Mouse (Mus musculus): ENCODE data around the gene Zfp108.
"Not testable (repeated sequence)": the region's sequence is repeated elsewhere in the genome, so short reads cannot be mapped to it uniquely, and the experiment has no call there.

Gene Zfp108

GRCm38 (mm10) chr7:24254633-24255474, at the start of gene Zfp108:
TSS of gene Zfp108 (plus strand) at chr7:24254794.
- DNase-seq (ENCODE audit: low spot score): peak; percentile 74

GRCm38 (mm10) chr7:24207488-24208261, 46.9 kb upstream of the Zfp108 start:
- DNase-seq (ENCODE audit: low spot score): peak; percentile 74

DNA sequence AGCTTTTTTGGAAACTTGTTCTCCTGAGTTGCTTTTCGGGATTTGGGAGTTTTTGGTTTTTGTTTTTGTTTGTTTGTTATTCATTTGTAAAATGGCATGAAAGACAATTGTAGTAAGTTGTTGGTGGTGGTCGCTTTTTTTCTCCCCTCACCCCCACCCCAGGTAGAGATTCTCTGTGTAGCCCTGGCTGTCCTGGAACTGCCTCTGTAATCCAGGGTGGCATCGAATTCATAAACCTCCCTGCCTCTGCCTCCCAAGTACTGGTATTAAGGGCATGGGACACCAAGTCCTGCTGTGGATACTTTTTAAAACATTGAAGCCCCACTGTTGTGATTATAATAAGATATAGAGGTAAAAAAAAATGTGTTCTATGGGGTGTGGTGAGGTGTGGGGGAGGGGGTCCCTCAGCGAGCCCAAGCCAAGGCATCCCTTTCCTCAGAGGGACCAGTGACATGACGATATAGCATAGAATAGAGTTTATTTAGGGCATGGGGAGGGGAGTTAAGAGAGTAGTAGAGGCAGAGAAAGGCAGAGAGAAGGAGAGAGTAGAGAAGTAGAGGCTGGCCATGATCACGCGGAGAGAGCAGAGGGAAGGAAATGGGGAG, 46.2 kb upstream of the Zfp108 start:
- DNase-seq (ENCODE audit: low spot score): no peak

DNA sequence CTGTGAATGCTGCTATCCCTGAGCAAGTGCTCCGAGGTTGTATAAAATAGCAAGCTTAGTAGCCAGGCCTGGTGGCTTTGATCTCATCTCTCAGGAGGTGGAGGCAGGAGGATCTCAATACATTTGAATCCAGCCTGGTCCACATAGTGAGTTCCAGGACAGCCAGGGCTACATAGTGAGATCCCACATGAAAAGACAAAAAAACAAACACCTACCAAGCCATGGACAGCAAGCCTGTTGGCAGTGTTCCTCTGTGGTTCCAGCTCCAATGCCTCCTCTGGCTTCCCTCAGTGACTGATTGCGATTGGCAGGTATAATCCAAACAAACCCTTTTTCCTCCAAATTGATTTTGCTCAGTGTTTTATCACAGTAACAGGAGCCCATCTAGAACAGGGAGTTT, 44.3 kb upstream of the Zfp108 start:
- no peak for DNase-seq (ENCODE audit: low spot score)

DNA sequence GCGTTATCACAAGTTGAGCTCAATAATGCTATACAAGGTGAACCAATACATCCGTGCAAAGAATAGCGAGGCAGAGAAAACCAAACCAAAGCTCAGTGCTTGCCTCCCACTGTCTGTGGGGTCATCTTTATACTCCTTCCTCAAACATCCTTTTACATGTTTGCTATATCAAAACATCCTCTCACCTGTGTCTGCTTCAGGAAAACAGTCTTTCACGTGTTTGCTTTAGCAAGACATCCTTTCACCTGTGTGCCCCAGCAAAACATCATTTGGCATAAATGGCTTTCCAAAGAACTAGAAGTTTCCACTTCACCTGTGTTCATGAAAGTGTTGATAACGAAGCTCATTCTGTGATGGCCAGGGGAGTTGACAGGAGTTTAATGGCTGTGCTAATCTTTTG, 43.3 kb upstream of the Zfp108 start, which contains the start of gene Zfp111:
Zfp111 (minus strand) TSS at position 101 of the 400 bp plus-strand sequence.
- no peak for DNase-seq (ENCODE audit: low spot score)

- DNase-seq (ENCODE audit: low spot score): peak; percentile 69
Measured at GRCm38 (mm10) chr7:24237040-24237791, 17.4 kb upstream of the Zfp108 start, which contains the start of gene Zfp109. TSS of gene Zfp109 (minus strand) at chr7:24237560.

GRCm38 (mm10) chr7:24253779-24254615, 597 bp upstream of the Zfp108 start:
- no peak for DNase-seq (ENCODE audit: low spot score)

- DNase-seq (ENCODE audit: low spot score): peak; percentile 69
Measured at GRCm38 (mm10) chr7:24259306-24259999, 4.9 kb downstream of the Zfp108 start.

GRCm38 (mm10) chr7:24260000-24260312, 5.4 kb downstream of the Zfp108 start:
- DNase-seq (ENCODE audit: low spot score): no peak

GRCm38 (mm10) chr7:24268176-24269155, 13.9 kb downstream of the Zfp108 start:
- no peak for DNase-seq (ENCODE audit: low spot score)

DNA sequence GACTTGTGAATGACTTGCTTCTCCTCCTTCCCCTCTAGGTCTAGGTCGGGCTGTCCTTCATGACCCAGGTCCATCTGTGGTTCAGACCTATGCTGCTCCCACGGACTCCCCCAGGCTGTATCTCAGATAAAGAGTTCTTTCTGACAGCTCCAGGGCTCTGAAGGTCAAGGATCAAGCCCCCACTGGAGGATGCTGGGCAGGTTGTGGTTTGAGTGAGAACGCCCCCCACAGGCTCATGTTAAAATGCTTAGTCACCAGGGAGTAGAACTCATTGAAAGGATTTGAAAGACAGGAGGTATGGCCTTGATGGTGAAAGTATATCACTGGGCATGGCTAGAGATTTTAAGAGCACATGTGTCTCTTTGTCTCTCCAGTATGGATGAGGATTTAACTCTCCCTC, 14.7 kb downstream of the Zfp108 start:
- no peak for DNase-seq (ENCODE audit: low spot score)

- peak; percentile 37 for DNase-seq (ENCODE audit: low spot score)
Measured at GRCm38 (mm10) chr7:24269667-24270287, 15.2 kb downstream of the Zfp108 start.

GRCm38 (mm10) chr7:24270288-24270672, 15.7 kb downstream of the Zfp108 start, which contains the start of gene Zfp93:
TSS of gene Zfp93 (plus strand) at chr7:24270420.
- peak; percentile 75 for DNase-seq (ENCODE audit: low spot score)

GRCm38 (mm10) chr7:24271191-24271590, 16.6 kb downstream of the Zfp108 start:
- no peak for DNase-seq (ENCODE audit: low spot score)

- peak; percentile 21 for DNase-seq (ENCODE audit: low spot score)
Measured at GRCm38 (mm10) chr7:24274456-24274855, 19.9 kb downstream of the Zfp108 start.

- DNase-seq (ENCODE audit: low spot score): not testable (repeated sequence)
Measured at GRCm38 (mm10) chr7:24278771-24279170, 24.2 kb downstream of the Zfp108 start.

DNA sequence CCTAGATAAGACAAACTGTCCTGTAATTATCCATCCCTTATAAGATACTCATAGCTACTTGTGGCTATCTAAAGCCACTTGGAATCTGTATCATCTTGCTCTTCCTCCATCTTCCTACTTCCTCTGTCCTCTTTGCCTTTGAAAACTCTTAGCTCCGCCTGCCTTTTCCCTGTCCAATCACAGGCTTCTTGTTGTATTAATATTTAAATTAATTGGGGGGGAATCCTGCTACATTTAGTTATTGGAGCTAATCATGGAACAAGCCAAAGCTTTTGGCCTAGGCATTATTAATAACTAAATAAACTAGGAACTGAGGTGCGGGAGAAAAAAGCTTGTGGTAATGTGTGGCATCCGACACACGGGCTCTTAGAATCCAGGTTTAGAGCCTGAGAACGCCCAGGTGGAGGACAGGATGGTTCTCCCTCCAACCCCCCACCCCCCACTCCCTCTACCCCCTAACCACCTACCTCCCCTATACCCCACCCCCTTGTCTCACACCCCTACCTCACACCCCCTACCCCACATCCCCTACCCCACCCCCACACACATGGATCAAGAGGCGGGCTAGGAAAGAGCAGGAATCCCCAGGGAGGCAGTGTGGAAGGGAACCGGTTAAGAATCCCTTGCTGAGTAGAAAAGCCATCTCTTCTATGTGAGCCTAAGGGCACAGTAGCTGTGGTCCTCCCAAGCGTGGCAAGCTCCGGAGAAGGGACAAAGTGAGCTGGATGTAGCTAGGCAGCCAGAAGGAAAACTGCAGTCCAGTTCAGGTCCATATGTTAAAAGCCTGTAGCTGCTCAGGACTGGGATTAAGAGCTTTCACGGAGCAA, 25.6 kb downstream of the Zfp108 start:
- no peak for DNase-seq (ENCODE audit: low spot score)

- no peak for DNase-seq (ENCODE audit: low spot score)
Measured at GRCm38 (mm10) chr7:24280858-24281145, 26.2 kb downstream of the Zfp108 start.
